Mouse (Mus musculus): ENCODE data around the gene Zbtb20. TPM values are rescaled to one million over a fixed set of nuclear protein-coding genes. Genes with fewer than 3 reads are reported as not detected.

Gene Zbtb20
- polyA plus RNA-seq, 1 experiment from 2014 or later, result 38.1 TPM

DNA sequence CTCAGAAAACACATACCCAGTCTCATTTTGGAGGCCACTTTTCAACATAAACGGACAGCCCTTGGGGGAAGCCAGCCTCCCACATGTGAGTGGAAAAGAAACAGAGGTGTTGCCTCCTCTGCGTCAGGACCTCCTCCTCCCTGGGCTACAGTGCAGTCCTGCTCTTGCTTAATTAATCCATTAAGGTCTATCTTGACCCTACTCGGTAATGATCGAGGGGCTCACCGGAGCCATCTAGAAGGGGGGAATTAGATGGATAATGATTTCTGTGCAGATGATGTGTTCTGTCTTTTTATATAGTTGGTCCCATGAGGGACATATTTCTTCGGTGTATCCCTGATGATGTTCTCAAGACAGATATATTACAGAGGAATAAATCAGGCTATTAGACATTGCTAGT lies 655.6 kb downstream of the Zbtb20 start:
- WGBS, result 80% methylated on average over 6 of the region's 6 CpGs
- H3K36me3 ChIP-seq, result no peaks in the 10 kb centered on the region
- no peak for ATAC-seq (ENCODE audit: insufficient number of reproducible peaks, low FRiP score)
- H3K4me2 ChIP-seq, result no peak overlapping the region
- no peak overlapping the region for H3K9ac ChIP-seq
- H3K27me3 ChIP-seq (replicated peaks), result no peaks in the 10 kb centered on the region
- no peak overlapping the region for H3K4me3 ChIP-seq
- H3K4me1 ChIP-seq (replicated peaks), result no peaks in the 10 kb centered on the region
- H3K27ac ChIP-seq (ENCODE audit: poor library complexity, severe bottlenecking), result no peak overlapping the region
- H3K9me3 ChIP-seq (replicated peaks), result no peaks in the 10 kb centered on the region

DNA sequence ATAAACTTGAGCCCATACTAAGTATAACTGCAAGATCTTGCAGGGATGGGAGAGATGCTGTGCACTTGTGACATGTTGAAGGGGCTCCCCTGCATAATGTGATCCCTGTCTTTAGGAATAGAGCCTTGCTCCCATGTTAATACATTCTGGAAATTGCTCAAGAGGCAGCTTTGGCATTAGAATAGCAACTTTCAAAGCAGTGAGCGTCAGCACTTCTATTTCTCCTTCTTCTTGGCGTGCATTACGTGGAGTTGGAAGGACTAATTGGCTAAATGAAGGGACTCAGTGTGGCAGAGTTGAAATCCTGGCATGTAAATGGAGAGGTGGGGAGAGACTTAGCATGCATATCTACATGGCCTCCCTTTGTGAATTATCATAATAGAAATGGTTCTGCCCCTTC lies 658.4 kb downstream of the Zbtb20 start:
- H3K27me3 ChIP-seq (replicated peaks), result no peaks in the 10 kb centered on the region

DNA sequence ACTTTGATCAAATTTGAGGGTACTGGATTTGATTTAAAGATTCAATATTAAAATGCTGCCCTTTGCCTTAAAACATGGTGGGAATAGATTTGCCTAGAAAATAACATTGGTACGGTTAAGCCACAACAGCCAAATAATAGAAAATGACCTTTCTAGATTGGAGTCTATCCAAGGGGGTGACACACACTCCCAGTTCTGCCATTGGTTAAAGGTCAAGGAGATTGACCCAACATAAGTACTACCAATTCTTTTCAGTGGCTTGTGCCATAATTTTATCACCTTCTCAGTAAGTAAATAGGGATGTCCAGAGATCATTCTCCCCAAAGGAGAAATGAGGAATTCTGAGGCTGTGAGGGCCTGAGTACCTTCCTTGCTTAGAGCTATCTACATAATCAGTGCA lies 660.2 kb downstream of the Zbtb20 start:
- Histone ChIP-seq H3K36me3 (no peaks in the 10 kb centered on the region), H3K9ac (no peak overlapping the region), H3K4me3 (no peak overlapping the region), H3K9me3 (replicated peaks) (no peaks in the 10 kb centered on the region), H3K4me2 (no peak overlapping the region), H3K27ac (ENCODE audit: poor library complexity, severe bottlenecking) (no peak overlapping the region), H3K27me3 (replicated peaks) (no peaks in the 10 kb centered on the region), H3K4me1 (replicated peaks) (0 out of 2 replicates have a peak, but pooled peaks cover 3% of the 10 kb centered on the region)
- 87% methylated on average over 1 of the region's 1 CpGs for whole genome bisulfite sequencing
- ATAC-seq (ENCODE audit: insufficient number of reproducible peaks, low FRiP score), result no peak

More for the DNA sequence above, 658.4 kb downstream of the Zbtb20 start:
- 0 out of 2 replicates have a peak, but pooled peaks cover 3% of the 10 kb centered on the region for H3K4me1 ChIP-seq (replicated peaks)
- no peaks in the 10 kb centered on the region for H3K36me3 ChIP-seq
- no peak overlapping the region for H3K27ac ChIP-seq (ENCODE audit: poor library complexity, severe bottlenecking)
- H3K4me3 ChIP-seq, result no peak overlapping the region
- H3K9me3 ChIP-seq (replicated peaks), result no peaks in the 10 kb centered on the region
- H3K4me2 ChIP-seq, result no peak overlapping the region
- ATAC-seq (ENCODE audit: insufficient number of reproducible peaks, low FRiP score), result no peak
- WGBS, result 88% methylated on average over 3 of the region's 3 CpGs
- H3K9ac ChIP-seq, result no peak overlapping the region

DNA sequence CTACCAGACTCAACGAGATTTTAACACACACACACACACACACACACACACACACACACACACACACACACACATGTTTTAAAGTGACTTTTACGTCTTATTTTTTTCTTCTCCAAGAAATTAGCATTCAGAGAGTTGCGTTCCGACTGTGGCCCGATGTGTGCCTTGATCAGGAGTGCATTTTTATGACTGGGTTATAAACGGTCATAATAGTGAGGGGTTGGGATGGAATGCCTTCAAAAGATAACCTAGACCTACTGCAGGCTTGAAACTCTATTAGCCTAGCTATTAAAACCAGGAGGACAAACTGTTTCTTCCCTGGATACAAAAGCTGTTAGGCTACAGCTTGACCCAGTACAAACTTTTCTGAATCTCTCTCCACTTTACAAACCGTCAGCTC lies 661.5 kb downstream of the Zbtb20 start:
- no peak overlapping the region for H3K9ac ChIP-seq
- no peak overlapping the region for H3K4me3 ChIP-seq
- ATAC-seq (ENCODE audit: insufficient number of reproducible peaks, low FRiP score), result no peak
- H3K36me3 ChIP-seq, result no peaks in the 10 kb centered on the region
- H3K4me1 ChIP-seq (replicated peaks), result 0 out of 2 replicates have a peak, but pooled peaks cover 3% of the 10 kb centered on the region
- 75% methylated on average over 7 of the region's 7 CpGs for WGBS
- no peaks in the 10 kb centered on the region for H3K27me3 ChIP-seq (replicated peaks)
- no peak overlapping the region for H3K27ac ChIP-seq (ENCODE audit: poor library complexity, severe bottlenecking)
- no peaks in the 10 kb centered on the region for H3K9me3 ChIP-seq (replicated peaks)
- no peak overlapping the region for H3K4me2 ChIP-seq

DNA sequence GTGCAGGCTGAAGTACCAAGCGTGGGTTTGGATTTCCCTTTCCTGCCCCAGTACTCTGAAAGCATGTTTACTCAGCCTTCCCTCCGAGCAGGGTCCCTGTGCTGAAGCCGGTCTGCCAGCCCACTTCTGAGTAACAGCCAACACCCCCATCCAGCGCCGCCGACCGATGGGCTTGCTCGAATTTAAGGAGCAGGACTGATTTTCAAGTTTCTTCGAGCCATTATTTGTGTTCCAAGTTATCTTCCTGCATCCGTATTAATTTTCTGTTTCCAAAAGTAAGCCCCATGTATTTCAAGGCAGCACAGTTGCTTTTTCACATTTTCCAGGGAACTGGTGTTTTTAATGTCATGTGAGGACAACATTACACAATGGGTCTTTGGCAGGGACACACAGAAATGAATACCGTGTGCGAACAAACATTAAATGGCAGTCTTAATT lies 664.0 kb downstream of the Zbtb20 start:
- no peak for ATAC-seq (ENCODE audit: insufficient number of reproducible peaks, low FRiP score)
- 75% methylated on average over 12 of the region's 12 CpGs for WGBS
- H3K27ac ChIP-seq (ENCODE audit: poor library complexity, severe bottlenecking), result peak overlapping the region; percentile 6; the same call in 1 of the 2 replicates
- no peaks in the 10 kb centered on the region for H3K36me3 ChIP-seq
- no peak overlapping the region for H3K4me2 ChIP-seq
- no peaks in the 10 kb centered on the region for H3K27me3 ChIP-seq (replicated peaks)
- H3K9ac ChIP-seq, result no peak overlapping the region
- no peaks in the 10 kb centered on the region for H3K9me3 ChIP-seq (replicated peaks)
- H3K4me3 ChIP-seq, result no peak overlapping the region
- peaks cover 7% of the 10 kb centered on the region for H3K4me1 ChIP-seq (replicated peaks)

DNA sequence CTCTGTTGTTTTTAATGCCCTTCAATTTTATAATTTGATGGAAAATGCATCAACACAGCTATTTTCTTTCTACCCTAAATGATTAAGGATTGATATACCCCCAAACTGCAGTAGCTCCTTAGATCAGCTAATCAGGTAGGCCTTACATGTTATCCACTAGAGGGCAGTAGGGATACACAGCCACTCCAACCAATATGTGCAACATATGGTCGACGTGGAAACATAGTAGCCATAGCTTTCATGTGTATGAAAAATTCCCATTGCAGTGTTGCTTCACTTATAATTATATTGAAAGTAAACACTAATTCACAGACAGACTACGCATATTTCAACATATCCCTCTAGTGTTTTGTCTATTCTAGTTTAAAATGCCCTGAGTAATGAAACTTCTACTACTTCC lies 664.4 kb downstream of the Zbtb20 start:
- Histone ChIP-seq H3K36me3 (no peaks in the 10 kb centered on the region), H3K4me2 (no peak overlapping the region), H3K27ac (ENCODE audit: poor library complexity, severe bottlenecking) (no peak overlapping the region), H3K9ac (no peak overlapping the region), H3K4me1 (replicated peaks) (peaks cover 7% of the 10 kb centered on the region), H3K4me3 (no peak overlapping the region), H3K9me3 (replicated peaks) (no peaks in the 10 kb centered on the region), H3K27me3 (replicated peaks) (no peaks in the 10 kb centered on the region)
- 22% methylated on average over 3 of the region's 3 CpGs for WGBS
- ATAC-seq (ENCODE audit: insufficient number of reproducible peaks, low FRiP score), result no peak

DNA sequence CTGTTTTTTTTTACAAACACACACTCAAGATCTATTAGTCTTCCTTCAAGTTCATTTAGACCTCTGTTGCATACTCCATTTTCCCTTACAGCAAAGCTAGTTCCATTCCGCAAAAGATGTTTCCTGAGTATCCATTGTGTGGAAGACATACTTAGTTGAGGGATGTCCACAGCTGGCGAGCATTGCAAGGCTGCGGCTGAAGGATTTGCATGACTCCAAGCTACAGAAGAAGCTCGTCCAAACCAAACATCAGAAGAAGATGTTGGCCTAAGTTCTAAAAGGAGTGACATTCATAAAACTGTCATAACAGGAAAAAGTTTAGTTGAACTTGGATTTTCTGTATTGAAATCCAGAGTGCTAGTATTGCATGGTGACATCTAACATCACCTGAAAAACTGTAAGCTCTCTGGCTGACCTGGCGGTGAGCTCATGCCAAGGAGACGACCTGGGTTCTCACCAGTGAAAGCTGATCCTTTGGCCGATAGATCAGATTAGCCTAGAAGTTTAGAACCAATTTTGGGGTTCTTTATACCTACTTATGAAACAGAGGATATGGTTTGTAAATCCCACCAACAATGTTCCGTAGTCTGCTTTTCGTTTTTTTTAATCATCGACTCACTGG lies 665.0 kb downstream of the Zbtb20 start:
- no peaks in the 10 kb centered on the region for H3K36me3 ChIP-seq
- no peaks in the 10 kb centered on the region for H3K27me3 ChIP-seq (replicated peaks)
- 90% methylated on average over 10 of the region's 10 CpGs for WGBS
- ATAC-seq (ENCODE audit: insufficient number of reproducible peaks, low FRiP score), result no peak
- no peaks in the 10 kb centered on the region for H3K9me3 ChIP-seq (replicated peaks)
- H3K4me2 ChIP-seq, result no peak overlapping the region
- H3K4me3 ChIP-seq, result no peak overlapping the region
- peaks cover 8% of the 10 kb centered on the region for H3K4me1 ChIP-seq (replicated peaks)
- H3K9ac ChIP-seq, result no peak overlapping the region
- no peak overlapping the region for H3K27ac ChIP-seq (ENCODE audit: poor library complexity, severe bottlenecking)

DNA sequence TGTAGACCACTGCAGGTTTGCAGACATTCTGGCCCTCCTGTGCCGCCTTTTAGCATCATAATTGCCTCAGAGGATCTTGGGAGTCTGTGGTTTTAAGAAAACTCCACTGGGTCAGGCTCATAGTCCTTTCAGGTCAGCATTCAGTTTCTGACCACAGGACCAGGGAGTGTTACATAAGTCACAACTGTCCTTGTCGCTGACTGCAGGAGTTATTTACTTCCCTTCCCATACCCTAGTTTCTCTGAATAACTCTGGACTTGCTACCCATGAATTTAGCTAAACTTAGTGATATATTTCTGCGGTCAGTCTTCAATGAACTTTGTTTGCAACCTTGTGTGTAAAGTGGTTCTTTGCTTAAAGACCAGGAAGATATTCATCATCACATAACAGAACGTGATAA lies 669.6 kb downstream of the Zbtb20 start:
- no peak for ATAC-seq (ENCODE audit: insufficient number of reproducible peaks, low FRiP score)
- Histone ChIP-seq H3K4me3 (no peak overlapping the region), H3K9ac (no peak overlapping the region), H3K4me1 (replicated peaks) (peaks cover 46% of the 10 kb centered on the region), H3K27me3 (replicated peaks) (no peaks in the 10 kb centered on the region), H3K27ac (ENCODE audit: poor library complexity, severe bottlenecking) (no peak overlapping the region), H3K4me2 (no peak overlapping the region), H3K36me3 (no peaks in the 10 kb centered on the region), H3K9me3 (replicated peaks) (no peaks in the 10 kb centered on the region)
- WGBS, result 85% methylated on average over 4 of the region's 4 CpGs

DNA sequence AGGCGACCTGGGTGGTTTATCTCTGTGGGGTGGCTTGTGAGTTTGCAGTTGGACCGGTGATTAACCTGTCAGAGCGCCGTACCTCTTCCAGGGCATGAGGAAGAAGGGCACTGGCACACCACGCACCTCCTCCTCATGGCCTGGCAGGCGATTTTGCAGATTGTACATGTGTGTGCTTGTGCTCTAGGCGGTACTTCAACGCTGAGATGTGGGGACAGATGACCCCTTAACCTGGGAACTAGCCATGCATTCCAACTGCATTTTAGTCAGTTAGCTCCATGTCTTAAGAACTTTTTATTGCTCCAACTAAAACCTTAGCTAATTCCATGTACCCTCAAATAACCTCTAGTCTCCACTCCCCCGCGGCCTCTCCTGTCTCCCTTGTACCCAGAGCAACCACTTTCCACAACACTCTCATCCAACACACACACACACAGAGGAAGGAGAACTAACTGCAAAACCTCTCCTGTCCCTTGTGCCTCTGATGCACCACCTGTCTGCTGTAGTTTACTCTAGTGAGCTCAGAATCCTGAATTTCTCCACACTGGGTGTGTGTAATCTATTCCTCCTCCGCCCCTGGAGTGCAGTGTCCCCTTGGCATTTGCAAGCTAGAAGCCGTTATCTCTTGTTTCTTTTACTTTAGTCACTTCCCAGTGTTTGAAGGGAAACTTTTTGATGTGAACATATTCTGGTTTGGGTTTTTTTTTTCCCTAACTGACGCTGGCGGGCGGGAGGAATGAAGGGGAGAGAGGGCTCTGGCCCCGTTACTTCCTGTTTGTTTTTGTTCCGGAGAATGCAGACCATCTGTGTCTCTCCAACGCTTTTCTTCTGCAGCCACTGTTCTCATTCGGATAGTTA lies 671.9 kb downstream of the Zbtb20 start:
- 33% methylated on average over 19 of the region's 19 CpGs for WGBS
- no peak overlapping the region; the same call in 1 of the 2 replicates for H3K9ac ChIP-seq
- H3K27ac ChIP-seq (ENCODE audit: poor library complexity, severe bottlenecking), result peak overlapping the region; percentile 53

DNA sequence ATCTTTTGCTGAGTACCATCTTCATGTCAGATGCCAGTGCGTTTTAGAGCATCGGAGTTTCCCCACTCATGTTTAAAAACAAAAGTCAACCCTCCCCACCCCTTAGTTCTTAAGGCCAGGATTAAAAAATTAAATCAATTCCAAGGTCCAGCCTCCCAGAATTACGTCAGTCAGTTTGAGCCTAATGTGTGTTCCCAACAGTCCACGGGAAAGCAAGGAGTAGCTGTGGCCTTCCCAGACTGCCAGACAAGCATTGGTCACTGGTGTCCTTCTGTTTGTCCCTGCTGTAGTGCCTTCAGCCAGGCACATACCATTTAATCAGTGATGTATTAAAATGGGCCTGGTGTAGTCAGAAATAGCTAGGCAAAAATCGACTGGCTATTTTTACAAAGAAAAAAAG lies 673.1 kb downstream of the Zbtb20 start:
- Histone ChIP-seq H3K4me2 (no peak overlapping the region), H3K27ac (ENCODE audit: poor library complexity, severe bottlenecking) (peak overlapping the region; percentile 53), H3K36me3 (no peaks in the 10 kb centered on the region), H3K9ac (no peak overlapping the region), H3K9me3 (replicated peaks) (no peaks in the 10 kb centered on the region), H3K4me1 (replicated peaks) (peaks cover 49% of the 10 kb centered on the region), H3K27me3 (replicated peaks) (no peaks in the 10 kb centered on the region), H3K4me3 (no peak overlapping the region)
- WGBS, result 61% methylated on average over 5 of the region's 5 CpGs
- ATAC-seq (ENCODE audit: insufficient number of reproducible peaks, low FRiP score), result no peak

More for the DNA sequence above, 671.9 kb downstream of the Zbtb20 start:
- peak overlapping the region; percentile 45 for H3K4me2 ChIP-seq
- no peaks in the 10 kb centered on the region for H3K27me3 ChIP-seq (replicated peaks)
- H3K36me3 ChIP-seq, result no peaks in the 10 kb centered on the region
- H3K4me1 ChIP-seq (replicated peaks), result peaks cover 46% of the 10 kb centered on the region
- ATAC-seq (ENCODE audit: insufficient number of reproducible peaks, low FRiP score), result no peak
- H3K9me3 ChIP-seq (replicated peaks), result no peaks in the 10 kb centered on the region
- H3K4me3 ChIP-seq, result no peak overlapping the region

DNA sequence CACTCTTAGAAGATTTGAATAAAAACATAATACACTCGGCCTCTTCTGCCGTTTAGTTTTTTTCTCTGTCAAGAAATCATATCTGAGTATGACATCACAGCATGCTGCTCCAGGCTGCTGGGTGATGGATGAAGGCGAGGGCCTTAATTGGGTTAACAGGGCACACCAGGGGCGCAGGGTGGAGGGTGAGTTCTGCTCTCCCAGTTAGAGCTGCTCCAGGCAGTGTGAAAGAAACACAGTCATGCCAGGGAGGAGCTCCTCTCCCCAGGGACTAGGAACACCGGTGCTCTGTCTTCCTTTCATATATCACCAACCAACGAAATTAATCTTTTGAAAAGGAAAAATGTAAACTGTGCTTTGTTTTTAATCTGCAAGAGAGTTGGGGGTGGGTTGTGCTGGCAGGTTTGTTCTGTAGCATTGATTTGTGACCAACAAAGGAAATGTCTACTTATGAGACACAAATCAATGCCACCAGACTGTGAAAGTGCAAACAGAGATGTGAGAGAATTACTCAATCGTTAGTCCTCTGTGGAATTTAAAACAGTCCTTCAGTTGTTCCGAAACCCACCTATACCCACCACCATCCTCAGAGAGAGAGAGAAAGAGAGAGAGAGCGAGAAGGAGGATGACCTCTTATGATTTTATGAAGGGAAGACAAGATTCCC lies 673.9 kb downstream of the Zbtb20 start:
- 44% methylated on average over 9 of the region's 9 CpGs for WGBS
- Histone ChIP-seq H3K36me3 (no peaks in the 10 kb centered on the region), H3K9me3 (replicated peaks) (no peaks in the 10 kb centered on the region), H3K4me2 (no peak overlapping the region), H3K27me3 (replicated peaks) (no peaks in the 10 kb centered on the region), H3K27ac (ENCODE audit: poor library complexity, severe bottlenecking) (peak overlapping the region; percentile 48; the same call in 1 of the 2 replicates), H3K9ac (no peak overlapping the region), H3K4me3 (no peak overlapping the region), H3K4me1 (replicated peaks) (peaks cover 53% of the 10 kb centered on the region)
- ATAC-seq (ENCODE audit: insufficient number of reproducible peaks, low FRiP score), result no peak
